Mouse (Mus musculus): ENCODE results near the gene Fgf18.

DNA sequence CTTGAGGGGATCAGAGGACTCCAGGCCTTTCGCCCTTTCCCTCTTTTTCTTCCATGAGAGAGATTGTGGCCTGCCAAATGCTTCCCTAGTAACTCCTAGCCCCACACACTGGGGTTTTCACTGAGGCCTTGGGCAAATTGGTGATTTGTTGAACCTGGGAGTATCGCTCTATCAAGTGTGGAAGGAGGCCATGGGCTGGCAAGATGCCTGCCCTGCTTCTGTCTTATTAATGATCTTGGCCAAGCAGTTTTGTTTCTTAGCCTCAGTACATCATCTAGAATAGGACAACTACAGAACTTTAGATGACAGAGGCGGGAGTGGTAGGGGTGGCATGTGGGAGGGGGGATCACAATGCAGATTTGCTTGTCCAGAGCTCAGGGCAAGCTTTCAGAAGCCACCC is 31.4 kb downstream of the Fgf18 start:
- TF ChIP-seq EP300 (IDR thresholded peaks at IDR 0.05) (no peak), CTCF (IDR thresholded peaks at IDR 0.05) (no peak)
